11 mouse cellular contexts compared by ENCODE assay signal in genomic region chr16:91226038-91226882, GRCm38 (mm10). TPM values are rescaled to one million over a fixed set of nuclear protein-coding genes. Genes with fewer than 3 reads are reported as not detected.
DNase-seq lines count a peak whose midpoint lies in the region; ATAC-seq and TF ChIP-seq lines count a peak whose summit lies in the region.
"Had no signal": no experiment of that assay in that cellular context is flagged by ENCODE, and none has a peak within 500 bp of the region (broad histone marks: within the 10 kb centered on the region; RNA-seq: fewer than 3 reads in every experiment).

No protein-coding gene starts in this region.

- 0 out of 2 replicates have a peak overlapping the region, but pooled peaks have one; percentile 2 for H3K4me3 ChIP-seq in kidney, postnatal 0 days (replicated peaks; ENCODE audit: low read depth, low read length)
- peak overlapping the region; percentile 28 for H3K4me3 ChIP-seq in hindbrain, embryonic 12.5 days
- peak overlapping the region; percentile 36 for H3K4me3 ChIP-seq in midbrain, postnatal 0 days (ENCODE audit: low read depth, low read length)
- no peak overlapping the region for H3K4me3 ChIP-seq in thymus, adult 2 months (ENCODE audit: control insufficient read depth, insufficient read depth, low read length)
- H3K4me3 ChIP-seq: heart, adult 2 months had no signal

- H3K27me3 ChIP-seq in kidney, postnatal 0 days (ENCODE audit: insufficient read depth, low read length) = peaks cover 94% of the 10 kb centered on the region
- H3K27me3 ChIP-seq in hindbrain, embryonic 12.5 days = peaks cover 100% of the 10 kb centered on the region
- H3K27me3 ChIP-seq in midbrain, postnatal 0 days (ENCODE audit: insufficient read depth, low read length) = peaks cover 70% of the 10 kb centered on the region
- H3K27me3 ChIP-seq in thymus, adult 2 months (ENCODE audit: control insufficient read depth, insufficient read depth, low read length) = peaks cover 35% of the 10 kb centered on the region

- H3K4me2 ChIP-seq in kidney, postnatal 0 days (ENCODE audit: low read length) = no peak overlapping the region
- H3K4me2 ChIP-seq in hindbrain, embryonic 12.5 days (replicated peaks) = peak overlapping the region; percentile 44
- peak overlapping the region; percentile 22 for H3K4me2 ChIP-seq in midbrain, postnatal 0 days (ENCODE audit: low read depth, low read length, poor library complexity, severe bottlenecking)

- no peak for TF ChIP-seq POLR2A in thymus, adult 2 months (IDR thresholded peaks at IDR 0.05; ENCODE audit: control insufficient read depth, extremely low read depth, insufficient read depth, low read length, poor library complexity)

- H3K4me1 ChIP-seq in kidney, postnatal 0 days (replicated peaks; ENCODE audit: insufficient read depth, low read length) = no peaks in the 10 kb centered on the region; the same call in 1 of the 2 replicates
- H3K4me1 ChIP-seq in hindbrain, embryonic 12.5 days = peaks cover 27% of the 10 kb centered on the region
- H3K4me1 ChIP-seq in midbrain, postnatal 0 days (ENCODE audit: insufficient read depth, low read length) = peaks cover 6% of the 10 kb centered on the region; the same call in 1 of the 2 replicates
- H3K4me1 ChIP-seq in thymus, adult 2 months (replicated peaks; ENCODE audit: control insufficient read depth, insufficient read depth, low read length) = 0 out of 2 replicates have a peak, but pooled peaks cover 4% of the 10 kb centered on the region

- under 1% methylated on average over 60 of the region's 60 CpGs for WGBS in kidney, postnatal 0 days
- WGBS in hindbrain, embryonic 12.5 days = under 1% methylated on average over 60 of the region's 60 CpGs
- WGBS in midbrain, postnatal 0 days = under 1% methylated on average over 60 of the region's 60 CpGs
- 4% methylated on average over 60 of the region's 60 CpGs for WGBS in thymus, adult 2 months

- H3K27ac ChIP-seq in kidney, postnatal 0 days = no peak overlapping the region
- no peak overlapping the region for H3K27ac ChIP-seq in hindbrain, embryonic 12.5 days
- H3K27ac ChIP-seq in midbrain, postnatal 0 days (ENCODE audit: low read depth, low read length) = peak overlapping the region; percentile 47; the same call in 1 of the 2 replicates
- H3K27ac ChIP-seq in thymus, adult 2 months (ENCODE audit: control insufficient read depth, insufficient read depth, low read length) = no peak overlapping the region
- H3K27ac ChIP-seq: heart, adult 2 months; liver, embryonic 12.5 days had no signal

- no peaks in the 10 kb centered on the region for H3K9me3 ChIP-seq in kidney, postnatal 0 days (replicated peaks; ENCODE audit: low read length)
- H3K9me3 ChIP-seq in hindbrain, embryonic 12.5 days (replicated peaks) = no peaks in the 10 kb centered on the region
- no peaks in the 10 kb centered on the region for H3K9me3 ChIP-seq in midbrain, postnatal 0 days (ENCODE audit: low read length)
- H3K9me3 ChIP-seq: liver, embryonic 12.5 days had no signal

- no peak overlapping the region for H3K9ac ChIP-seq in kidney, postnatal 0 days (ENCODE audit: low read depth, low read length)
- H3K9ac ChIP-seq in hindbrain, embryonic 12.5 days = no peak overlapping the region
- peak overlapping the region; percentile 48 for H3K9ac ChIP-seq in midbrain, postnatal 0 days (replicated peaks; ENCODE audit: low read length, poor library complexity, severe bottlenecking)
- H3K9ac ChIP-seq: liver, embryonic 12.5 days had no signal

- no peaks in the 10 kb centered on the region for H3K36me3 ChIP-seq in kidney, postnatal 0 days (ENCODE audit: insufficient read depth, low read length)
- H3K36me3 ChIP-seq in hindbrain, embryonic 12.5 days = no peaks in the 10 kb centered on the region
- no peaks in the 10 kb centered on the region for H3K36me3 ChIP-seq in midbrain, postnatal 0 days (ENCODE audit: insufficient read depth, low read length)
- no peaks in the 10 kb centered on the region for H3K36me3 ChIP-seq in thymus, adult 2 months (ENCODE audit: control insufficient read depth, insufficient read depth, low read length)
- H3K36me3 ChIP-seq: liver, embryonic 12.5 days had no signal

- no peak for DNase-seq in kidney, postnatal 0 days (ENCODE audit: low spot score)
- DNase-seq in kidney, postnatal 25 days = no peak
- DNase-seq in embryo, embryonic 10 days (ENCODE audit: low spot score) = peak; percentile 39
- no peak for DNase-seq in midbrain, postnatal 0 days (ENCODE audit: low spot score)
- no peak for DNase-seq in cerebellum, adult 11 months
- no peak for DNase-seq in thymus, adult 2 months
- DNase-seq in c-Kit-positive CD71-positive TER-119-positive erythroid progenitor cells, embryonic 14.5 days (ENCODE audit: low spot score) = no peak

- ATAC-seq in kidney, postnatal 0 days (replicated peaks; ENCODE audit: low FRiP score, low read depth) = no peak
- ATAC-seq in hindbrain, embryonic 12.5 days (ENCODE audit: low FRiP score) = no peak
- no peak for ATAC-seq in midbrain, postnatal 0 days (ENCODE audit: low FRiP score)
- ATAC-seq: liver, embryonic 12.5 days had no signal

- TF ChIP-seq CTCF in kidney, postnatal 0 days (IDR thresholded peaks at IDR 0.05; ENCODE audit: low read depth) = no peak
- no peak for TF ChIP-seq CTCF in midbrain, postnatal 0 days (IDR thresholded peaks at IDR 0.05)
- no peak for TF ChIP-seq CTCF in thymus, adult 2 months (IDR thresholded peaks at IDR 0.05; ENCODE audit: borderline replicate concordance, control insufficient read depth, extremely low read depth, insufficient read depth, low read length, poor library complexity)

RNA-seq across cellular contexts. Expression of gene Olig2, which starts 1.0 kb away (rescaled TPM):
- not detected in 2 replicates for polyA plus RNA-seq in kidney, postnatal 0 days (2015; fragmentation: Nextera tagmentation; extraction: Ambion mirVana)
- 2.8 and 3.4 TPM in 2 replicates for polyA plus RNA-seq in hindbrain, embryonic 12.5 days (2016; fragmentation: Nextera tagmentation; extraction: Ambion mirVana)
- total RNA-seq in midbrain, postnatal 0 days (2014; rRNA removed) = 36.0 and 58.4 TPM in 2 replicates
- 13.3 and 15.7 TPM in 2 replicates for polyA plus RNA-seq in midbrain, postnatal 0 days (2015; fragmentation: Nextera tagmentation; extraction: Ambion mirVana)
- polyA plus RNA-seq in thymus, adult 2 months (2012; rRNA removed) = 0.11 and 0.12 TPM in 2 replicates
- total RNA-seq: heart, adult 2 months; MEL had no signal
- polyA plus RNA-seq: heart, adult 2 months; liver, embryonic 12.5 days had no signal

RNA-seq across cellular contexts. Expression of gene Olig1, which starts 43.3 kb away (rescaled TPM):
- polyA plus RNA-seq in kidney, postnatal 0 days (2015; fragmentation: Nextera tagmentation; extraction: Ambion mirVana) = 0.14 and 0.15 TPM in 2 replicates
- 2.7 and 5.2 TPM in 2 replicates for polyA plus RNA-seq in hindbrain, embryonic 12.5 days (2016; fragmentation: Nextera tagmentation; extraction: Ambion mirVana)
- total RNA-seq in midbrain, postnatal 0 days (2014; rRNA removed) = 153 and 196 TPM in 2 replicates
- 167 and 180 TPM in 2 replicates for polyA plus RNA-seq in midbrain, postnatal 0 days (2015; fragmentation: Nextera tagmentation; extraction: Ambion mirVana)
- polyA plus RNA-seq in thymus, adult 2 months (2012; rRNA removed) = 0.51 and 0.66 TPM in 2 replicates
- total RNA-seq: heart, adult 2 months; MEL had no signal
- polyA plus RNA-seq: liver, embryonic 12.5 days had no signal

Comparison
In these comparisons a context has a peak if more than half of its experiments do, and no peak if none do; other contexts are left out.
1. RNA of gene Olig1, which starts 43.3 kb away (polyA plus RNA-seq): 167 to 180 TPM in midbrain, postnatal 0 days; 2.7 to 5.2 TPM in hindbrain, embryonic 12.5 days, 0.51 to 0.66 TPM in thymus, adult 2 months and 0.14 to 0.15 TPM in kidney, postnatal 0 days; every median in the first group is over 10 times any median in the second.